Mouse (Mus musculus) A20 (cell line): ENCODE results near the gene Gm20388.

Experiments used
- DNase-seq: peaks from one replicate; pipeline ENCODE4 v3.0.0-alpha.2; 2011; ENCODE audit warnings: low read depth, low spot score

Gene Gm20388

DNA sequence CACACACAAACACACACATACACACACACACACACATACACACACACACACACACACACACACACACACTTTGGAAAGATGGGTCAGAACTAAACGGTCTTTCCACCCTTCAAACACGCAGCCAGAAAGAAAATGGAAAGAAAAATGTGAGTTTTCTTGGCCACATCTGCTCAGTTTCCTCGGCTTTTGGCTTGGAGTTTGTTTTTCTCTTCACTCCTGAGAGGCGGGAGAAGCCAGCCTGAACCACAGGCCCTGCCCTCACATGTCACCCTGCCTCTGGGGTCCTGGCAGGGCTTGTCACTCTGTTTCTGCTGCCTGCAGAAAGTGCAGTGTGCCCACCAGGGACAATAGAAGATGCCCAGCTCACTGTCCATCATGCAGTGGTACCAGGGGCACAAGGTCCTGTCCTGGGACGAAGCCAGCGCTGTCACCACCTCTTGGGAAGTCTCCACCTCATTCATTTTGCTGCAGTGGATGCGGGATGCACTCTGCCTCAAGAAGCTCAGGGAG, 2189.1 kb downstream of the Gm20388 start:
- DNase-seq: no peak

DNA sequence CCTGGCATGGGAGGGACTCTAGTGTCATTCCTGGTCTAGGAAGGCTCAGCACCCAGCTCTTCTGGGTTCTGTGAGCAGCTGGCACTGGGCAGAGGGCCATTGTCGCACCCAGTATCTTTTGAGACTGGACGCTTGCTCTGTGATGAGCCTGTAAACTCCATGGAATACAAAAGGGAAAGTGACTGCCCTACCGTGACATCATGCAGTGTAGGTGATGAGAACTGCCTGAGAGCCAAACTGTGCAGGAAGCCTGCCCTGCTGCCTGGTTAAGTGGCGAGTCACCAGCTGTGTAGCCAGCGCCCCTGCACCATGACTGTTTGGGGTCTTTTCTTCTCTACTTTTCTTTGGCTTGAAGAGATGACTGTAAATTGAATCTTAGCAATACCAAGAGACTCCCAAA, 2191.2 kb downstream of the Gm20388 start:
- no peak for DNase-seq

DNA sequence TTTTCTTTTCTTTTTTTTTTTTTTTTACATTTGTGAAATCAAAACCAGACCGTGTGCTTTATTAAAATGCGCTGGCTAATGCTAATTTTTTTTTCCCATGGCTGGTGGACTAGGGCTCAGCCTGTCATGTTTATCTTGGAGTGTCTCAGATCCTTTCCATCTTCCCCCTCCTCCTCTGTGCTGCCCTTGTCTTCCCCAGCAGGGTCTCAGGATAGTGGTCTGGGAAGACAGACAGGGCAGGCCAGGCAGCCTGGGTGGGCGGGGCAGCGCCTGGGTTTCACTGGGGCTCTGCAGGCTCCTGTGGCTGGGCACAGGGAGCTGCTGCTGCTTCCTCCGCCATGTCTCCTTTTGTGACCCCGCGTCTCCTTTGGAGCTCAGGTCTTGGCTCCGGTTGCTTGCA, 2191.6 kb downstream of the Gm20388 start:
- DNase-seq: no peak

DNA sequence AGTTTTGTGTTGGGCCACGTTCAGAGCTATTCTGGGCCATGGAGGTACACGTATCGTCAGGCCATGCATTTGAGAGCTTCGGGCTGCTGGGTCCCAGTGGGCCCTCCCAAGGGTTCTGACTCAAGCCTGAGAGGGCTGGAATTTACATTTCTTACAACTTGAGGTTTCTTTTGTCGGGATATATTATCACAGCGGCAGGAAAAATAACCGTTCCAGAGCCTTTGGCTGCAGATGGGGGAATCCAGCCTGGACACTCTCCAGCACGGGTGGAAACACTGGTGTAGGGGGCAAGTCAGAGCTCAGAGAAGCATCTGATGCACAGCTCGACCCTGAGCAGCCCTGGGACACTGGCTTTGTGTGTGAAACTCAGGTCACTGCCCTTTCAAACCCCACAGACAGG, 2192.6 kb downstream of the Gm20388 start:
- DNase-seq: no peak

DNA sequence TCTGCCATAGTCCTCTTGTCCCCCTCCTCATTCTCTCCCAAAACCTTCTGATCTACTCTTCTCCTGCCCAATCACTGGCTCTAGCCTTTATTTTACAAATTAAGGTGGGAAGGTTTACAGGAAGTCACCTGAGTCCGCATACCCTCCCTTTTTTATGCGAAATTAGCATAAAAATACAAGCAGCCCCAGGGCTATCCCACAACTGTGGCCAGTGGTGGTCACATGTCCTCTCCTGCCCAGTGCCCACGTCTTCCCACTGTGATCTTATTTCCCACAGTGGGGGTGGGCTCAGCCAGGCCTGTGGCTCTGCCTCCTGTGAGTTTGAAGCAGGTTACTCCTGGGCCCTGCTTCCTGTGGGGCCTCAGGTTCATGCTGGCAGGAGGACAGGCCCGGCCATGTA, 2194.0 kb downstream of the Gm20388 start:
- no peak for DNase-seq

DNA sequence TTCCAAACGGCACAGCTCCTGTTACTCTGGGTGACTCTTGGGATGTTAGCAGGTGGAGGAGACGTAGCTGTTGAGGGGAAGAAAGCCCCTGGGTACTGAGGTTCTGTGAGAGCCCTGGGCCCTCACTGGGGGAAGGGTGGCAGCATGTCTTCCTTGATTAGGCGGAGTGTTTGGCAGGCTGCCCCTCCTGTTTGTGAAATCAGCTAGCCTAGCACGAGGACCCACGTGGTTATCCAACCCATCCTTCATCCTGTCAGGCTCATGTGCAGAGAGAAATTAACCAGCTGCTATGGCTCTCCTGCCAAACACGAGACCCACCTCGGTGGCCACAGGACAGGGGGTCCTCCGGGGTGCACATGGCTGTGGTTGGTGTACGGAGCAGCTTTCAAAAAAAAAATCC, 2195.6 kb downstream of the Gm20388 start:
- no peak for DNase-seq

DNA sequence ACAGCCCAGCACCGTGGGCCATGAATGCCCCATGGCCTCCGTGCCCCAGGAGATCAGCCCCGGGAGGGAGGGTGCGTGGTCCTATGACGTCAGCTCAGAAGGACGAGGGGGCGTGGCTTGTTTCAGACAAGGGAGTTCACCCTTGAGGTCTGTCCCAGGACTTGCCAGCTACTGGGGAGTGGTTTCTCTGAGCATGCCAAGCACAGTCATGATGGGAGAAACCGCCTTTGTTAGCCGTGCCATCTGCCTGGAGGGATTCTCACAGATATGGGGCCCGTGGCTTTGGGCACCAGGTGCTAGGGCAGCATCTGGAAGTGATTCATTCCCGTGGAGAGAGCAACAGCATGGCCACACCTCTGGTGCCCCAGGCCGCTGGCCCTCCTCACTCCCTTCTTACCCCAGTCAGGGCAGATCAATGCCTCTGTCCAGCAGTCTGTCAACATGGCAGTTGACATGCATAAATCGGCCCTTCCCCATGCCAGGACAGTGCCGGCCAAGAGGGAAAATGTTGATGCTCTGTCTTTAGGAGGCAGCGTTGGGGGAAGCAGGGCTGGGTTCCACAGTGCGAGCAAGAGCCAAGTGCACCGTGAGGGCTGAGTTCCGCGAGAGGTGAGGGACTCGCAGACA, 2199.7 kb downstream of the Gm20388 start:
- no peak for DNase-seq

DNA sequence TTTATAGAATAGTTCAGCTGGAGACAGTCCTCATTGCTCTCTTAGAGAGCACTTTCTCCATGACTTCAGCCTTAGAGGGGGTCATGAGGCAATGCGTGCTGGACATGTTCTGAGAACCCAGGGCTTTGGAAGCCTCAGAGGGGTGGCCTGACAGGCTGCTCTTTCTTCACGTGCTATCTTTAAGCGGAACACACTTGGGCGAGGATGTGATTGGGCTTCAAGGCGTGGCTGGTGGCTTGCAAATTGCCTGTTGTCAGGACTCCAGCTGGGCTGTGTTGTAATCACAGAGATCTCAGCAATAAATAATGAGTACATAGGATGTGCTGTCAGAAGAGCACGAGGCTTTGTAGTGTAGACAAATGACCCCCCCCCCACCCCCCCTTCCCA, 2200.2 kb downstream of the Gm20388 start:
- DNase-seq: no peak

DNA sequence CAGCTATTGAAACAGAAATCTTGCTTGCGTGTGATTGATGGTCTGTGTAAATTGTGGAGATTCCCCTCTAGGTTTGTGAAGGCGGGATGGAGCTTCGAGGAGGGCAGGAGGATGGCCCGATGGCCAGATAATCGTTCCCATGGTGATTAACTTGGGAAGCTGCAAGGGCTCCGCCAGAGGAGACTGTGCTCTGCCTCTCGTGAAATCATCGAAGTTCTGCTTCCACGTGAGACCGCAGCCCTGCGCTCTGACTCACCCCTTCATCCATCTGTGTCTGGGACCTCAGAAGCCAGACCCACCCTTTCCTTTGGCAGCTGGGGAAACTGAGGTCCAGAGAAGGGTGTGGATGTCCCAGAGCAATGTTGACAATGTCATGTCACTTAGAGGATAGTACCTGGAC, 2201.1 kb downstream of the Gm20388 start:
- no peak for DNase-seq

DNA sequence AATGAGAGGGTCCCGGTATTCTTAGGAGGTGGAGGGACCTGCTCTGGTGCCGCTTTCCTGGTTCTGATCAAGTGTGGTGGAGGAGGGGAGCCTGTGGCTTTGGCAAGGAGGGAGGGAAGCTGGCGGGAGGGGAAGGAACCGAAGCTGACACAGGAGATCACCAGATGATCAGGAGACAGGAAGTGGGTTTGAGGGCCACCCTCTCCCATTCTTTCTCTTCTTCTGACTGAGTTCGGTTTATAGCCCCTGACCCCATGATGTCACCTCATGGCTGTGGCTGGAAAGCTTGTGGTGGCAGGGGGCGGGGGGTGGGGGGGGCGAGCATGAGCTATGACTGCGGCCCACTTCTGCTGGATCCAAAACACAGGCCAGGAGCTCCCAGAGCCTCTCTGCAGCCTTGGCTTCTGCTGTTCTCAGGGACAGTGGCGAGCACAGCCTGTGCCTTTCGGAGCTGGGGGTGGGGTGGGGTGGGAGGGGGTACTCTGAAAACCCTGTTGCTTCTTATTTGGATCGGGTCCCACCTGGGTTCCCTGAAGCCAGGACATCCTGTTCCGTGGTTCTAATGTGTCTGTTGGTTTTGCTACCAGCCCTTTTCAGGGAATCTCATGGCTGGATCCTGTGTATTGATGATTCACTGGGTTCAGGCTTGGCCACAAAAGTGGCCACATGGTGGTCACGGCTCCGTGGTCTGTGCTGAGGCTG, 2201.8 kb downstream of the Gm20388 start:
- no peak for DNase-seq

DNA sequence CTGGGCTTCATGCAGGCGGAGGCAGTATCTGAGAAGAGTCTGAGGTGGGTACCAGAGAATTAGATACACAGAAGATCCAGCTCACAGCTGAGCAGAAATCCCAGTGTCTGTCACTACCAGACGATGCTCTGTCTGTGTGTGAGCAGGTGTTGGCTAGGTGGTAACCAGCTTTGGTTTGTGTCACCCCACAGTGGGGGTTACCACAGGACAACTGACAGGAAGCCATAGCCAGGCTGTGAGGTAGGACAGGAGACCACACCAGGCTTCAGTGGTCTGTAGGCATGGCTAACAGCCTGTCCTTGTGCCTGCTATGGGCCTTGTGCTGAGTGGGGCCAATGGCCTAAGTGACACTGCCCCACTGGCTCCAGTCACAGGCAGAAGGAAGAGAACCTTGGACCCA, 2204.2 kb downstream of the Gm20388 start:
- no peak for DNase-seq

DNA sequence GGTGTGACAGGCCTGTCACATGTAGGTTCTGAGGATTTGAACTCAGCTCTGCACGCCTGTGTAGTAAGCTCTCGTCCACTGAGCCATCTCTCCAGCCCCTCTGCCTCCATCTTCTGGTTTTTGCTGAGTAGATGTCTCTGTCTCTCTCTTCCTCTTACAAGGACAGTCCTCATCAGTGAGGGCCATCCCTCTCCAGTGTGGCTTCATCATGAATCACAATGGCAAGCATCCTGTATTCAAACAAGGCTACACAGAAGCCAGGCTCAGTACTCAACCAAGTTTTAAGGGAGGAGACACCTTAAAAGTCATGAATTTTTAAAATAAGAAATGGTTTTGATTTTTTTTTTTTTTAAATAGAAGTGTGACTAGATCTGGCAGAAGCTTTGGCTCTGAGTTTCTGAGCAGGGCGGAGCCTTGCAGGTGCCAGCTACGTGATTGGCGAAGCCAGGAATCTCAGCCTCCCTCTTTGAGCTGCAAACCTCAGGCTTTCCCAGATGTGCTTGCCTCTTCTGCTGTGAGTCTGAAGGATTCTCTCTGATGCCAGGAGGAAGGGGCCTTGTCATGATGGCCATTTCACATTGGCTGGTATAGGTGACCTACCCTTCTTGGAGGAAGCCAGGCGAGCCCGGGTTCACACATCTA, 2206.2 kb downstream of the Gm20388 start:
- DNase-seq: no peak

DNA sequence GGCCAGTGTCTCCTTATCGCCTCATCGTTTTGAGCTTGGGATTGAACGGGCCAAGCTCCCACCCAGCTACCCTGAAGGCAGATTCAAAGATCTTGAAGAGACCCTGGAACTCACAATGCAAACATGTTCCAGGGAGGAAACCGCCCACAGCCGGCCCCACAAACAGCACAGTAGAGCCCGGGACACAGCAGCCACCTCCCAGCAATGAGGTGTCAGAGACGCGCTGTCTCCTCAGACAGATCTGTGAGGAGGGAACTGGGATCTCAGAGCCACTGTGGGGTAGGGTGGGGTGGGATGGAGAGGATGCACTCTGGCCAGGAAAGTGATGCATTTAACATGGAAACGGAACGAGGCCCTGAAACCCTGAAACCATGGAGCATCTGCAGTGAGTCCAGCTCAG, 2207.5 kb downstream of the Gm20388 start:
- no peak for DNase-seq

DNA sequence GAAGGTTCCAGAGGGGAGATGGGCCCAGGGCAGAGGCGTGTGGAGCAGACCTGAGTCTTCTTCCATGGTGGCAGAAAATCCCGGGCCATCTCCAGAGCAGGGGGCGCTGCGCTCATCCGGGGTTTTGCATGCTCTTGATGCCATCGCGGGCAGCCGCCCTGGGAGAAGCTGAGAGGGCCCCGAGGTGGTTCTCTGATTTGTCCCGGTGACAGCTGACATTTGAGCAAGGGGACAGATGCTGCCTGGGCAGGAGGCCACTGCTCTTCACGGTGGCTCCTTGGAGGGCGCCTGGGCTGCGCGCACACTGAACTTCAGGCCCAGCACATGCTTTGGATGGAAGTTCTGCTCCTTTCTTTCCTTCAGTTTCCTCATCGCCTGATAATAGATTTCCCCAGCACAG, 2207.9 kb downstream of the Gm20388 start:
- DNase-seq: no peak

DNA sequence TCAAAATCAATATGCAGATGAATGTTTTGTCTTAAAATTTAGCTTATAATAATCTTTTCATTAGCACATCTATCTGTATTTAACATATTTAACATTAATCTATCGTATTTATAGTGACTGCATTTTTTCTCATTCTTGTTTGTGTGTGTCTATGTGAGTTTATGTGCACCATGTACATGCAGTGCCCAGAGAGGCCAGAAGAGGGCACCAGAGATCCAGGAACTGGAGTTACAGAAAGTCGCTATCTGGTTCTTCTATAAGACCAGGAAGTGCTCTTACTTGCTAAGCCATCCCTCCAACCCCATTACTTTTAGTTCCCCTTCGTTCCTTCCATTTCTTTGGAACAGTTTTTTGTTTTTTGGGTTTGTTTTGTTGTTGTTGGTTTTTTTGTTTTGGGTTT, 2213.7 kb downstream of the Gm20388 start:
- peak; percentile 47 for DNase-seq

DNA sequence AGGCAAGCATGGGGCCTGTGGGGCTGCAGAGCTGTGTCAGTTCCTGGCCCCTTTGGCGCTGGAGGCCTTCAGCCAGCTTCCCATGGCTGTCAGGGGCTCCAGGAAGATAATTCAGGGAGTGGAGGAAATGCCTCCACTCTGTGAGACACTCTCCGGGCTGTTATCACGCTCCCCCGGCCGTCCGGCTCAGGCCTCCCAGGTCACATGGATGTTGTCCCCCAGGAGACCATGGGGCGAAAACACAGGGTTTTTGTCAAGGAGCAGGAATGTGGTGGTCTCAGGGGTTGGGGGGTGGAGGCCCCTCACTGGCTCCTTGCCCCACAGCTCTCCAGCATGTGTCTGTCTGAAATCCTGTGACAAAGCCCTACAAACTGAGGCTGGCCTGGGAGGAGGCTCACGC, 2216.0 kb downstream of the Gm20388 start:
- no peak for DNase-seq

DNA sequence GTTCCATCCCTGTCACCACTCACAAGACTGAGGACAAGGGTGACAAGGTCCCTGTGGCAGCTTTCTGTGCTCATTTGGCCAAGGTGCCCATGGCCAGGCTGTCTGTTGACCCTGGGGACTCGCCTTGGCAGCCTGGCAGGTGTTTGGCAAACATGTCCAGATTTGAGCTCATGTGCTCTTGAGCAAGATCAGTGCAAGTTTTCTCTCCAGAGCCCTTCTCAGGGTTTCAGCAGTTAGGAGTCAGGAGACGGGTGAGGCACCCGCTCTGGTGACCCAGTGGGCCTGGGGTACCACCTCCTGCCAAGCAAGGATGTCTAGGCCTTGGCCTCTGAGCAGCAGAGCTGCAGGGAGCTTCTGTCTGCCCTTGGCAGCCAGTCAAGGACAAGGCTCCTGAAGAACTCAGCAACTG, 2223.5 kb downstream of the Gm20388 start:
- no peak for DNase-seq

DNA sequence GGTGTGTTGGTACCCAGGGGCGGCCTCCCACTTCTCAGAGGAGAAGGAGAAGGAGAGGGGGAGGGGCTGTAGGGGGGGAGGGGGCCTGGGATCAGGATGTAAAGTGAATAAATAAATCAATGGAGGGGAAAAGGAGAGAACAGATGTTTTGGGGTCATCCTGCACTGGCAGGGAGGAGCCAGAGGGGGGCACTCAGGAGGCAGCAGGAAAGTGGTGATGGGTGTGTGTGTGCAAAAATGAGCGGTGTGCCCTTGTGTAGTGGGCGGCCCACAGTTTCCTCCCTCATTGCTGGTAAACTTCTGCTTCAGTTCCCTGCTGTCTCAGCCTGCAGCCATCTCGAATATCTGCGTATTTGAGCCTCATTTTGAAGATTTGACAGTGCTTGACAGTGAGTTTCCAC, 2224.9 kb downstream of the Gm20388 start:
- DNase-seq: no peak

DNA sequence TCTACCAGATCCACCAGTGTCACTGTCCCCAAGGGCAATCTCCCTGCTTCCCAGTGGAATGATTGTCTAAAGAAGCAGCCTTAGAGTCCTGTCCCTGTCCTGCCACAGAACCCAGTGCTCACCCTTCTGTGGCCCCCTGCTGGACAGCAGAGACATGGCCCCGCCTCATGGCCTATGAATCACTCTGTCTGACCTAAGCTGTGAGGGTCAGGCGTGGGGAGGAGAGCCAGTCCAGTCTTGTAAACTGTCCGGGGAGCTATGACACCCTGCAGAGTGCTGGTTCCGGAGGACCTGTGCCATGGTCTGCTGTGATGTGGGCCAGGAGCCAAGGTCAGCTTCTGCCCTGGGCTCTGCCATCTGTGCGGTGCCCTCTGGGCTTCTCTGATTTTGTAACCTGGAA, 2229.1 kb downstream of the Gm20388 start:
- DNase-seq: peak; percentile 45

DNA sequence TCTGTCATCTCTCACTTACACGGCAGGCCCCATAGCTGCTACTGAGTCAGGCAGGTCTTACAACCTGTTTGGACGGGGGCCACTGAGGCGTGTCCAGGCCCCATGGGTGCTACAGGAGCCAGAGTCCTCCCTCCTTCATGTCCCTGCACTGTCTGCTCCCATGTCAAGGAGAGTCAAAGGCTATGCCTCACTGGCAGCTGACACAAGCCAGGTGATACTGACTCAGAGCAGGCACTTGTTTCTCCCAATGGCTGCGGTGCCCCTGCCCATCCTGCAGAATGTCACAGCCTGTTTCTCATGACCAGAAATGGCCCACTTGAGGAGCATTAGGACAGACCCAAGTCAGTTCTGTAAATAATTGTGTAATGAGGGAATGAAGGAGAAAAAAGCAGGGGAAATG, 2229.8 kb downstream of the Gm20388 start:
- DNase-seq: no peak

DNA sequence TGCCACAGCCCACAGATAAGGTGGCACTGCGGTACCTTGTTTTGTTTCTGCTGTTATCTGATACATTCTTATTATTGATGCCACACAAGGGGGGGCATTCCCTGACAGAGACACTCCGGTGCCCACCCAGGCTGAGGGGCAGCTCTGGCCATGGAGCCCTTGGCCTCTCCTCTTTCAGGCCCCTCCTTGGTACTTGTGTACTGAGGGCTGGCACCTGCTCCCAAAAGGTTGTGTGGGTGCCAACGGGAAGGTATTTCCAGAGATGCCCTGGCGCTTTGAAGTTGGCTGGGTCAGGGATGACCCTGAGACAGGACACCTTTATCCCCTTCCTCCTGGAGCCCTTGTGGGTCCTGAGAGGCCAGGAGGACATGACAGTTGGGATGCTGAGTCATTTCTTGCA, 2231.8 kb downstream of the Gm20388 start:
- no peak for DNase-seq

DNA sequence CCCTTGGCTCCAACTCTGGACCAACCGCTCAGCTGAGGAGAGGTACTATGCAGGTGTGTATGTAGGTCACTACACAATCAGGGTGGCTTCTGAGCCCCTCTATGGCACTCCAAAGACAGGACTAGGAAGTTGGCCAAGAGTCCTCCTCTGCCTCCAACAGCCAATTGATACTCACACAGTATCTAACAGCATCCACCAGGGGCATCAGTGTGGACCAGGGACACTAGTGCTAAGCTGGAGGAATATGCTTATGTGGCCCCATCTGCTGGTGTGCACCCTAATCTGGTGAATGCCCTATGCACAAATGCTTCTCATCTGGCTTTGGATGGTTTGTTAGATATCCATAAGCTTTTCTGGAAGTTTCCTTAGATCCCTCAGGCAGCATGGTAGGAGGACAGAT, 2232.6 kb downstream of the Gm20388 start:
- DNase-seq: no peak

DNA sequence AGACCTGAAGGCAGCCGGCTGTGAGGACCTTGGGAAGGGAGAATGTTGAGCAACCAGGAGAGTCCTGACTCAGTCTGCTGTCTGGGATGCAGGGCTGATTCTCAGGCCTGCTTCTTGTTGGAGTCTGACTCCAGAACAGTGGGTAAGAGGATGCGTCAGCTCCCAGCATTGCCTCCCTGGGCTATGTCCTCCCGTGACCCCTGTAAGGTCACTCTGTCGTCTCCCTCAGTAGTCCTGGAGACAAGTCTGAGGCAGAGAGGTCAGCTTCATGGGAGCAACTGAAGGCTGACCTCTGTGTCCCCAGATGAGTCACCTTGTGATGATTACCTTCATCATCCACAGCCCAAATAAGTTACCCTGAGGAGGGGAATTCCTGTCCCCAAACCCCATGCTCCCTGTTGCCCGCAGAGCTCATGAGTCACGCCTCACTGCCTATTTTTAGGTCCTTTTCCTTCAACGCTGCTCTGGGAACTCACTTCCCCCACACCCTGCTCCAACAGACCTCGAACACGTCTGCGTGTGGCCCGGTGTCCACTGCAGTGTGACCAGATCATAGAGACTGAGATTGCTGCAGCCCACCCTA, 2234.2 kb downstream of the Gm20388 start:
- DNase-seq: no peak
